19 mouse cellular contexts compared by ENCODE assay signal in genomic region chr14:75024793-75025710, GRCm38 (mm10). TPM values are rescaled to one million over a fixed set of nuclear protein-coding genes. Genes with fewer than 3 reads are reported as not detected.
DNase-seq lines count a peak whose midpoint lies in the region; ATAC-seq and TF ChIP-seq lines count a peak whose summit lies in the region.
"Had no signal": no experiment of that assay in that cellular context is flagged by ENCODE, and none has a peak within 500 bp of the region (broad histone marks: within the 10 kb centered on the region; RNA-seq: fewer than 3 reads in every experiment).

No protein-coding gene starts in this region.

- no peak for TF ChIP-seq POLR2A in spleen, adult 2 months (IDR thresholded peaks at IDR 0.05; ENCODE audit: low read depth, low read length)
- no peak for TF ChIP-seq POLR2A in thymus, adult 2 months (IDR thresholded peaks at IDR 0.05; ENCODE audit: control insufficient read depth, extremely low read depth, insufficient read depth, low read length, poor library complexity)

- peak overlapping the region; percentile 86 for H3K27ac ChIP-seq in spleen, adult 2 months (ENCODE audit: insufficient read depth, low read length)
- H3K27ac ChIP-seq in thymus, adult 2 months (ENCODE audit: control insufficient read depth, insufficient read depth, low read length): no peak overlapping the region
- H3K27ac ChIP-seq: embryonic facial prominence, embryonic 10.5 days; forebrain, embryonic 12.5 days; hindbrain, embryonic 13.5 days; stomach, postnatal 0 days had no signal

- TF ChIP-seq CTCF in spleen, adult 2 months (IDR thresholded peaks at IDR 0.05; ENCODE audit: extremely low read depth, insufficient read depth, insufficient read length, insufficient replicate concordance): no peak
- TF ChIP-seq CTCF in thymus, adult 2 months (IDR thresholded peaks at IDR 0.05; ENCODE audit: borderline replicate concordance, control insufficient read depth, extremely low read depth, insufficient read depth, low read length, poor library complexity): no peak

- H3K4me1 ChIP-seq in spleen, adult 2 months (ENCODE audit: control insufficient read depth, insufficient read depth, insufficient read length): peaks cover 20% of the 10 kb centered on the region; the same call in 1 of the 2 replicates
- peaks cover 8% of the 10 kb centered on the region for H3K4me1 ChIP-seq in thymus, adult 2 months (replicated peaks; ENCODE audit: control insufficient read depth, insufficient read depth, low read length)
- H3K4me1 ChIP-seq: embryonic facial prominence, embryonic 10.5 days; forebrain, embryonic 12.5 days; hindbrain, embryonic 13.5 days had no signal

- peaks cover 8% of the 10 kb centered on the region for H3K36me3 ChIP-seq in spleen, adult 2 months (ENCODE audit: control insufficient read depth, insufficient read depth, low read length)
- H3K36me3 ChIP-seq in splenic B cell, adult 2 months (ENCODE audit: control insufficient read depth, insufficient read depth, low read length, poor library complexity, severe bottlenecking): peaks cover 2% of the 10 kb centered on the region
- H3K36me3 ChIP-seq in thymus, adult 2 months (ENCODE audit: control insufficient read depth, insufficient read depth, low read length): no peaks in the 10 kb centered on the region
- H3K36me3 ChIP-seq: embryonic facial prominence, embryonic 10.5 days; forebrain, embryonic 12.5 days; hindbrain, embryonic 13.5 days had no signal

- DNase-seq in adrenal gland, postnatal 36 days: peak; percentile 9 to 35
- no peak for DNase-seq in adrenal gland, postnatal 10 days
- no peak for DNase-seq in spleen, adult 2 months (ENCODE audit: low read depth in 1 of 2, low spot score in 2 of 2)
- DNase-seq in spleen, postnatal 10 days (ENCODE audit: low spot score in 2 of 2): no peak
- DNase-seq in splenic B cell, adult 2 months (ENCODE audit: low read depth, low spot score): peak; percentile 80
- no peak for DNase-seq in ovary, postnatal 10 days (ENCODE audit: low spot score)
- DNase-seq in thymus, adult 2 months: no peak
- DNase-seq: adrenal gland, postnatal 25 days; cerebellum, adult 8-10 months; gastrocnemius, postnatal 25 days; heart, postnatal 10 days; kidney, adult 8-10 months; lung, adult 18-20 months; lung, postnatal 36 days had no signal

- ATAC-seq in hematopoietic stem cell, adult 5-6 weeks (replicated peaks in 1 of 2; ENCODE audit: insufficient read depth in 1 of 2, low FRiP score in 2 of 2, low TSS enrichment in 1 of 2, low read depth in 1 of 2, poor library complexity in 2 of 2, severe bottlenecking in 2 of 2): peak; percentile 34 to 65; a peak in 2 of 4 replicates

- WGBS in spleen, adult 2 months: 30% methylated on average over 8 of the region's 8 CpGs
- 57% methylated on average over 8 of the region's 8 CpGs for WGBS in thymus, adult 2 months

- H3K4me3 ChIP-seq in spleen, adult 2 months (ENCODE audit: extremely low read depth, insufficient read depth, insufficient read length): no peak overlapping the region
- H3K4me3 ChIP-seq in thymus, adult 2 months (ENCODE audit: control insufficient read depth, insufficient read depth, low read length): no peak overlapping the region
- H3K4me3 ChIP-seq: embryonic facial prominence, embryonic 10.5 days; forebrain, embryonic 12.5 days; hindbrain, embryonic 13.5 days had no signal

- no peaks in the 10 kb centered on the region for H3K27me3 ChIP-seq in spleen, adult 2 months (ENCODE audit: control insufficient read depth, insufficient read depth, low read length)
- no peaks in the 10 kb centered on the region for H3K27me3 ChIP-seq in splenic B cell, adult 2 months (ENCODE audit: control insufficient read depth, insufficient read depth, low read length, poor library complexity, severe bottlenecking)
- H3K27me3 ChIP-seq in thymus, adult 2 months (ENCODE audit: control insufficient read depth, insufficient read depth, low read length): no peaks in the 10 kb centered on the region
- H3K27me3 ChIP-seq: forebrain, embryonic 12.5 days; hindbrain, embryonic 13.5 days had no signal

RNA-seq across cellular contexts. Expression of gene Rubcnl, which starts 9.2 kb away (rescaled TPM):
- 1 to 10 TPM in 1 of 2 experiments, under 1 TPM in 1; 0.63 to 3.2 TPM for total RNA-seq in adrenal gland, postnatal 36 days (2021)
- total RNA-seq in adrenal gland, postnatal 10 days (2021): 1 to 10 TPM; 1.4 to 1.8 TPM
- polyA plus RNA-seq in spleen, adult 2 months (2012; rRNA removed): 19.3 and 20.9 TPM in 2 replicates
- 5.2 and 7.2 TPM in 2 replicates for total RNA-seq in hematopoietic stem cell, adult 5-6 weeks (2017)
- polyA plus RNA-seq in thymus, adult 2 months (2012; rRNA removed): 2.7 and 2.9 TPM in 2 replicates

Comparison
In these comparisons a context has a peak if more than half of its experiments do, and no peak if none do; other contexts are left out.
1. DNase-seq: peak in adrenal gland, postnatal 36 days (2 of 2) and splenic B cell, adult 2 months (single experiment); none in adrenal gland, postnatal 10 days (single experiment), spleen, adult 2 months (0 of 2), spleen, postnatal 10 days (0 of 2), ovary, postnatal 10 days (single experiment) and thymus, adult 2 months (single experiment).